Mouse (Mus musculus): ENCODE data around the gene Stard13.

DNA sequence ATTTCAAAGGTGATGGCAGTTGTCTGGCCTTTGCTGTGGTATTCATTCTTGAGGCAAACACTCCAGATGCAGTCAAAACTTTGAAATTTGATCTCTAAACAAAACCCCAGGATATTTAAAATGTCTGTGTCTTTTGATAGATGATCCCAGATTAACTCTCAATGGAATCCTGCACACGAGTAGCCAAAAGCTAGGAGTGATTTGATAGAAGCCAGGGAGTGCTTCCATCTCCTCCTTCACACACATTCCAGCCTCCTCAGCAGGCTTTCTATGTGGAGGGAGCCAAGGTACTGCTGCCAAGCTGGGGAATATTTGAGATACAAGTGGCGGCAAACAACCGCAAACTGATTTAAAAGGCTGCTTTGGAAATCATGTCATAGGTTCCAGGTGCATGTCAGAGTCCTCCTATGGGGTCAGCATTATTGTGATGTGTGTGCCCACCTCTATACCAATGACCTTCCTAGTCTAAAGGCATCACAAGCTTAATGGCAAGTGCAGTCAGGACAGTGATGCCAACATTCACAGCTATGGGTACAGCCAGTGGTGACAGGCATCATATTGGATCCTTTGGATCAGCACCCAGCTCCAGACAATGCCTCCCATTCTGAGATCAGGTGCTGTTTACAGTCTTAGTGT, 39.6 kb downstream of the Stard13 start:
- TF ChIP-seq POLR2A (IDR thresholded peaks at IDR 0.05; ENCODE audit: borderline replicate concordance, extremely low read depth, low read depth, low read length) (no peak), CTCF (IDR thresholded peaks at IDR 0.05; ENCODE audit: insufficient read depth, low read length) (no peak)
